Mouse (Mus musculus) neural tube, embryonic 11.5 days (tissue): Measurements from ENCODE around the gene Plekhg2. TPM values are rescaled to one million over a fixed set of nuclear protein-coding genes. Genes with fewer than 3 reads are reported as not detected.

ENCODE experiments used
- ATAC-seq: fragments of 200-750 bp; cut with Nextera tagmentation; 2 replicates; pipeline ENCODE4 v1.8.0; 2017; ENCODE audit warnings: moderate number of reproducible peaks, mild to moderate bottlenecking, moderate TSS enrichment, moderate library complexity; ENCODE audit not compliant: insufficient read depth, low FRiP score, low TSS enrichment
- DNase-seq: peaks from one replicate; pipeline ENCODE4 v3.0.0-alpha.2; 2015; ENCODE audit warnings: low spot score
- H3K27ac ChIP-seq: fragments of 300-500 bp; sonication (generic); 2 replicates; pipeline ENCODE4 v1.5.1; 2014; ENCODE audit warnings: low read depth, mild to moderate bottlenecking, low read length
- H3K27me3 ChIP-seq: fragments of 300-500 bp; sonication (generic); 2 replicates; pipeline ENCODE4 v1.6.1; 2014; ENCODE audit warnings: mild to moderate bottlenecking, low read length, mixed read lengths; ENCODE audit not compliant: control insufficient read depth, insufficient read depth
- H3K36me3 ChIP-seq: fragments of 300-500 bp; sonication (generic); 2 replicates; pipeline ENCODE4 v1.6.1; 2014; ENCODE audit warnings: mild to moderate bottlenecking, low read length, moderate library complexity, mixed read lengths; ENCODE audit not compliant: control insufficient read depth, insufficient read depth
- H3K4me1 ChIP-seq: fragments of 300-500 bp; sonication (generic); 2 replicates; pipeline ENCODE4 v1.6.1; 2014; ENCODE audit warnings: low read length, mixed read lengths; ENCODE audit not compliant: control insufficient read depth, insufficient read depth
- H3K4me2 ChIP-seq: fragments of 300-500 bp; sonication (generic); 2 replicates; pipeline ENCODE4 v1.6.1; 2014; ENCODE audit warnings: low read depth, mild to moderate bottlenecking, moderate library complexity
- H3K4me3 ChIP-seq: fragments of 300-500 bp; sonication (generic); 2 replicates; pipeline ENCODE4 v1.5.1; 2014; ENCODE audit warnings: low read depth, low read length
- H3K9ac ChIP-seq: fragments of 300-500 bp; sonication (generic); 2 replicates; pipeline ENCODE4 v1.6.1; 2014; ENCODE audit warnings: mild to moderate bottlenecking, low read length
- H3K9me3 ChIP-seq: fragments of 300-500 bp; sonication (generic); 2 replicates; pipeline ENCODE4 v1.6.1; 2016; ENCODE audit warnings: low read length; ENCODE audit not compliant: control insufficient read depth
- WGBS: fragments of 180-500 bp; shearing (Covaris S2); extraction: QIAGEN DNeasy Blood & Tissue Kit; methylation state at CpG from one replicate; pipeline ENCODE4 v1.1.7; 2014; 5-methylcytosine and 5-hydroxymethylcytosine counted together
- polyA plus RNA-seq: library from polyadenylated mRNA; unstranded; fragments of >200 nt; fragmentation: Nextera tagmentation; extraction: Ambion mirVana; gene quantifications from 2 replicates; pipeline ENCODE4 v1.2.1, GENCODE M21; 2014

Plekhg2 gene
- polyA plus RNA-seq, 1 experiment from 2014 or later, result 50.5 TPM

GRCm38 (mm10) chr7:28321974-28322720, 50.3 kb downstream of the Plekhg2 start:
- peaks cover 48% of the 10 kb centered on the region for H3K36me3 ChIP-seq
- 91% methylated on average over 15 of the region's 15 CpGs for WGBS

GRCm38 (mm10) chr7:28318714-28319113, 53.7 kb downstream of the Plekhg2 start:
- no peaks in the 10 kb centered on the region for H3K4me1 ChIP-seq
- no peak overlapping the region for H3K9ac ChIP-seq
- no peak for ATAC-seq
- H3K27me3 ChIP-seq, result no peaks in the 10 kb centered on the region
- H3K9me3 ChIP-seq, result no peaks in the 10 kb centered on the region
- WGBS, result 94% methylated on average over 17 of the region's 17 CpGs
- no peak overlapping the region for H3K4me3 ChIP-seq
- no peak overlapping the region for H3K4me2 ChIP-seq
- H3K36me3 ChIP-seq, result peaks cover 54% of the 10 kb centered on the region
- DNase-seq, result no peak
- no peak overlapping the region for H3K27ac ChIP-seq

More at GRCm38 (mm10) chr7:28321974-28322720, 50.3 kb downstream of the Plekhg2 start:
- no peaks in the 10 kb centered on the region for H3K27me3 ChIP-seq
- H3K4me2 ChIP-seq, result no peak overlapping the region
- H3K9me3 ChIP-seq, result no peaks in the 10 kb centered on the region
- DNase-seq (no peak), ATAC-seq (no peak)
- no peaks in the 10 kb centered on the region for H3K4me1 ChIP-seq
- no peak overlapping the region for H3K27ac ChIP-seq
- no peak overlapping the region for H3K4me3 ChIP-seq
- no peak overlapping the region for H3K9ac ChIP-seq

GRCm38 (mm10) chr7:28318036-28318435, 54.4 kb downstream of the Plekhg2 start:
- peaks cover 47% of the 10 kb centered on the region for H3K36me3 ChIP-seq
- H3K4me3 ChIP-seq, result no peak overlapping the region
- no peak overlapping the region for H3K9ac ChIP-seq
- WGBS, result 89% methylated on average over 3 of the region's 3 CpGs
- no peaks in the 10 kb centered on the region for H3K4me1 ChIP-seq
- H3K27me3 ChIP-seq, result no peaks in the 10 kb centered on the region
- ATAC-seq (no peak), DNase-seq (no peak)
- no peaks in the 10 kb centered on the region for H3K9me3 ChIP-seq
- no peak overlapping the region for H3K4me2 ChIP-seq
- H3K27ac ChIP-seq, result no peak overlapping the region

- Histone ChIP-seq H3K36me3 (peaks cover 24% of the 10 kb centered on the region), H3K4me2 (peak within 1 kb of the TSS; percentile 64), H3K9ac (peak within 1 kb of the TSS; percentile 92), H3K27me3 (no peaks in the 10 kb centered on the region), H3K9me3 (no peaks in the 10 kb centered on the region), H3K4me3 (peak within 1 kb of the TSS; percentile 97), H3K4me1 (peaks cover 9% of the 10 kb centered on the region), H3K27ac (peak within 1 kb of the TSS; percentile 73)
- under 1% methylated on average over 42 of the region's 45 CpGs for WGBS
- ATAC-seq, result peak; percentile 96
- peak; percentile 97 for DNase-seq
Observed at GRCm38 (mm10) chr7:28311926-28312543, 60.4 kb downstream of the Plekhg2 start, which contains the start of gene Timm50. Timm50 (minus strand) TSS chr7:28312072.

GRCm38 (mm10) chr7:28311151-28311925, 61.1 kb downstream of the Plekhg2 start:
- H3K4me1 ChIP-seq, result peaks cover 9% of the 10 kb centered on the region
- DNase-seq, result peak; percentile 12

GRCm38 (mm10) chr7:28309737-28310136, 62.7 kb downstream of the Plekhg2 start:
- Histone ChIP-seq H3K27ac (peak overlapping the region; percentile 60), H3K27me3 (no peaks in the 10 kb centered on the region), H3K4me3 (0 out of 2 replicates have a peak overlapping the region, but pooled peaks have one; percentile 4), H3K36me3 (peaks cover 18% of the 10 kb centered on the region), H3K4me2 (peak overlapping the region; percentile 23), H3K9me3 (no peaks in the 10 kb centered on the region), H3K4me1 (peaks cover 9% of the 10 kb centered on the region), H3K9ac (no peak overlapping the region)
- WGBS, result 47% methylated on average over 9 of the region's 9 CpGs
- DNase-seq (peak; percentile 61), ATAC-seq (no peak; the same call in 1 of the 2 replicates)

More at GRCm38 (mm10) chr7:28311151-28311925, 61.1 kb downstream of the Plekhg2 start:
- H3K9me3 ChIP-seq, result no peaks in the 10 kb centered on the region
- H3K4me2 ChIP-seq, result peak overlapping the region; percentile 64
- H3K27ac ChIP-seq, result peak overlapping the region; percentile 73
- WGBS, result 6% methylated on average over 35 of the region's 35 CpGs
- peak overlapping the region; percentile 97 for H3K4me3 ChIP-seq
- peaks cover 27% of the 10 kb centered on the region for H3K36me3 ChIP-seq
- H3K9ac ChIP-seq, result peak overlapping the region; percentile 92
- H3K27me3 ChIP-seq, result no peaks in the 10 kb centered on the region
- ATAC-seq, result peak; percentile 54

Other genes starting within 250 kb of the Plekhg2 start
- gene 9530053A07Rik, start 243.1 kb downstream of the Plekhg2 start, polyA plus RNA-seq, result 0.05 TPM in 1 of 2 replicates, not detected in the other
- 38.1 and 38.6 TPM in 2 replicates for gene Fbl, start 202.9 kb downstream of the Plekhg2 start, polyA plus RNA-seq
- 19.5 and 19.6 TPM in 2 replicates for gene Dyrk1b, start 193.1 kb downstream of the Plekhg2 start, polyA plus RNA-seq
- 17.6 and 18.3 TPM in 2 replicates for gene Eid2, start 104.7 kb downstream of the Plekhg2 start, polyA plus RNA-seq
- 17.1 and 19.0 TPM in 2 replicates for gene Eid2b, start 94.9 kb downstream of the Plekhg2 start, polyA plus RNA-seq
- 0.45 and 0.66 TPM in 2 replicates for gene Selenov, start 81.4 kb downstream of the Plekhg2 start, polyA plus RNA-seq
- 69.8 and 79.0 TPM in 2 replicates for gene Dll3, start 70.4 kb downstream of the Plekhg2 start, polyA plus RNA-seq
- 199 and 219 TPM in 2 replicates for gene Timm50, start 60.5 kb downstream of the Plekhg2 start, polyA plus RNA-seq
- gene Supt5, start 33.9 kb downstream of the Plekhg2 start, polyA plus RNA-seq, result 89.7 and 101 TPM in 2 replicates
- gene Rps16, start 21.9 kb downstream of the Plekhg2 start, polyA plus RNA-seq, result 780 and 827 TPM in 2 replicates
- gene Zfp36, start 7.7 kb upstream of the Plekhg2 start, polyA plus RNA-seq, result 4.3 and 5.1 TPM in 2 replicates
- gene Med29, start 20.1 kb upstream of the Plekhg2 start, polyA plus RNA-seq, result 45.8 and 48.8 TPM in 2 replicates
- gene Paf1, start 20.4 kb upstream of the Plekhg2 start, polyA plus RNA-seq, result 71.7 and 78.0 TPM in 2 replicates
- gene Gmfg, start 64.8 kb upstream of the Plekhg2 start, polyA plus RNA-seq, result 6.5 and 7.4 TPM in 2 replicates
- gene Lrfn1, start 79.4 kb upstream of the Plekhg2 start, polyA plus RNA-seq, result 7.6 and 9.9 TPM in 2 replicates
- not detected in 2 replicates for gene Ifnl2, start 137.9 kb upstream of the Plekhg2 start, polyA plus RNA-seq
- gene Ifnl3, start 150.2 kb upstream of the Plekhg2 start, polyA plus RNA-seq, result not detected in 2 replicates
- not detected in 2 replicates for gene Sycn, start 168.3 kb upstream of the Plekhg2 start, polyA plus RNA-seq
- gene Nccrp1, start 174.7 kb upstream of the Plekhg2 start, polyA plus RNA-seq, result 0.15 TPM in 1 of 2 replicates, not detected in the other
- gene Samd4b, start 225.5 kb upstream of the Plekhg2 start, polyA plus RNA-seq, result 37.8 and 39.5 TPM in 2 replicates
- 31.1 and 33.9 TPM in 2 replicates for gene Pak4, start 225.6 kb upstream of the Plekhg2 start, polyA plus RNA-seq